Mouse (Mus musculus) embryonic facial prominence, embryonic 13.5 days (tissue): ENCODE measurements at regions not wholly inside any gene's neighbourhood (a gene's known extent, or its start where the extent isn't known, plus 50 kb on each side); places are given as distances from the start of the nearest gene placed in this dataset.
A peak's percentile ranks its signal among the peaks of the same experiment; 100 is the strongest.

Source experiments
- ATAC-seq: fragments of 200-750 bp; cut with Nextera tagmentation; 2 replicates; pipeline ENCODE4 v1.8.0; 2017; ENCODE audit warnings: low read depth; ENCODE audit not compliant: insufficient number of reproducible peaks, insufficient read depth, low FRiP score, low TSS enrichment
- H3K27ac ChIP-seq: fragments of 300-500 bp; sonication (generic); 2 replicates; pipeline ENCODE4 v1.5.1; 2015; ENCODE audit warnings: moderate library complexity, mild to moderate bottlenecking, inconsistent platforms
- H3K27me3 ChIP-seq: fragments of 300-500 bp; sonication (generic); 2 replicates; pipeline ENCODE4 v1.6.1; 2015; ENCODE audit warnings: mild to moderate bottlenecking, inconsistent platforms
- H3K36me3 ChIP-seq: fragments of 300-500 bp; sonication (generic); 2 replicates; pipeline ENCODE4 v1.6.1; 2015; ENCODE audit warnings: mild to moderate bottlenecking, inconsistent platforms
- H3K4me1 ChIP-seq: fragments of 300-500 bp; sonication (generic); 2 replicates; pipeline ENCODE4 v1.6.1; 2015; ENCODE audit warnings: inconsistent platforms
- H3K4me2 ChIP-seq: fragments of 300-500 bp; sonication (generic); 2 replicates; pipeline ENCODE4 v1.6.1; 2015; ENCODE audit warnings: moderate library complexity, mild to moderate bottlenecking, inconsistent platforms
- H3K4me3 ChIP-seq: fragments of 300-500 bp; sonication (generic); 2 replicates; pipeline ENCODE4 v1.5.1; 2015; ENCODE audit warnings: mild to moderate bottlenecking, inconsistent platforms
- H3K9ac ChIP-seq: fragments of 300-500 bp; sonication (generic); 2 replicates; pipeline ENCODE4 v1.6.1; 2015; ENCODE audit warnings: mild to moderate bottlenecking, inconsistent platforms
- H3K9me3 ChIP-seq: fragments of 300-500 bp; sonication (generic); 2 replicates; pipeline ENCODE4 v1.6.1; 2016; ENCODE audit warnings: inconsistent platforms
- WGBS: fragments of 180-500 bp; shearing (Covaris S2); methylation state at CpG from one replicate; pipeline ENCODE4 v1.1.7; 2015; ENCODE audit warnings: mixed read lengths; 5-methylcytosine and 5-hydroxymethylcytosine counted together

- H3K36me3 ChIP-seq = no peaks in the 10 kb centered on the region
- no peaks in the 10 kb centered on the region for H3K9me3 ChIP-seq
- H3K4me1 ChIP-seq = no peaks in the 10 kb centered on the region
- 91% methylated on average over 11 of the region's 11 CpGs for WGBS
- no peak overlapping the region for H3K4me3 ChIP-seq
- H3K4me2 ChIP-seq = no peak overlapping the region
- no peak overlapping the region for H3K27ac ChIP-seq
- H3K9ac ChIP-seq = no peak overlapping the region
- ATAC-seq = no peak
- no peaks in the 10 kb centered on the region for H3K27me3 ChIP-seq
These were observed 71.5 kb upstream of the Rpl39l start for GRCm38 (mm10) chr16:10098511-10098910.

- Histone ChIP-seq H3K9ac (no peak overlapping the region), H3K4me2 (peak overlapping the region; percentile 7; the same call in 1 of the 2 replicates), H3K4me1 (no peaks in the 10 kb centered on the region; the same call in 1 of the 2 replicates), H3K27me3 (no peaks in the 10 kb centered on the region), H3K36me3 (no peaks in the 10 kb centered on the region), H3K4me3 (no peak overlapping the region), H3K9me3 (no peaks in the 10 kb centered on the region), H3K27ac (no peak overlapping the region)
- 54% methylated on average over 18 of the region's 18 CpGs for WGBS
- no peak for ATAC-seq
These were observed 81.3 kb upstream of the Rpl39l start for GRCm38 (mm10) chr16:10088461-10089353.

GRCm38 (mm10) chr16:10086341-10086740, 83.7 kb upstream of the Rpl39l start:
- no peak for ATAC-seq

GRCm38 (mm10) chr16:10085429-10085828, 84.6 kb upstream of the Rpl39l start:
- Histone ChIP-seq H3K4me1 (no peaks in the 10 kb centered on the region; the same call in 1 of the 2 replicates), H3K4me3 (no peak overlapping the region), H3K27ac (no peak overlapping the region), H3K9ac (no peak overlapping the region), H3K4me2 (no peak overlapping the region), H3K27me3 (no peaks in the 10 kb centered on the region), H3K9me3 (no peaks in the 10 kb centered on the region), H3K36me3 (no peaks in the 10 kb centered on the region)
- no peak for ATAC-seq
- 88% methylated on average over 5 of the region's 5 CpGs for WGBS

More at GRCm38 (mm10) chr16:10086341-10086740, 83.7 kb upstream of the Rpl39l start:
- Histone ChIP-seq H3K9me3 (no peaks in the 10 kb centered on the region), H3K4me3 (no peak overlapping the region), H3K27me3 (no peaks in the 10 kb centered on the region), H3K4me2 (no peak overlapping the region), H3K36me3 (no peaks in the 10 kb centered on the region), H3K4me1 (no peaks in the 10 kb centered on the region; the same call in 1 of the 2 replicates), H3K27ac (no peak overlapping the region), H3K9ac (no peak overlapping the region)
- WGBS = 29% methylated on average over 1 of the region's 1 CpGs

- Histone ChIP-seq H3K27ac (no peak overlapping the region), H3K36me3 (no peaks in the 10 kb centered on the region), H3K4me1 (no peaks in the 10 kb centered on the region), H3K4me2 (no peak overlapping the region), H3K27me3 (no peaks in the 10 kb centered on the region), H3K9me3 (no peaks in the 10 kb centered on the region), H3K4me3 (no peak overlapping the region), H3K9ac (no peak overlapping the region)
- 37% methylated on average over 2 of the region's 2 CpGs for WGBS
- ATAC-seq = no peak
These were observed 86.4 kb upstream of the Grin2a start for GRCm38 (mm10) chr16:10081751-10082150.

- H3K27ac ChIP-seq = no peak overlapping the region
- no peak overlapping the region for H3K9ac ChIP-seq
- no peaks in the 10 kb centered on the region for H3K27me3 ChIP-seq
- ATAC-seq = no peak
- 83% methylated on average over 7 of the region's 7 CpGs for WGBS
- no peaks in the 10 kb centered on the region for H3K36me3 ChIP-seq
- no peaks in the 10 kb centered on the region for H3K9me3 ChIP-seq
- H3K4me2 ChIP-seq = no peak overlapping the region
- no peak overlapping the region for H3K4me3 ChIP-seq
- no peaks in the 10 kb centered on the region for H3K4me1 ChIP-seq
These were observed 84.8 kb upstream of the Grin2a start for GRCm38 (mm10) chr16:10080121-10080679.

GRCm38 (mm10) chr16:10073158-10073557, 77.8 kb upstream of the Grin2a start:
- Histone ChIP-seq H3K27me3 (no peaks in the 10 kb centered on the region), H3K4me2 (no peak overlapping the region), H3K27ac (no peak overlapping the region), H3K4me1 (no peaks in the 10 kb centered on the region), H3K9me3 (no peaks in the 10 kb centered on the region), H3K9ac (no peak overlapping the region), H3K36me3 (no peaks in the 10 kb centered on the region), H3K4me3 (no peak overlapping the region)
- WGBS = 24% methylated on average over 6 of the region's 6 CpGs
- ATAC-seq = no peak

GRCm38 (mm10) chr16:10063491-10063890, 68.1 kb upstream of the Grin2a start:
- no peaks in the 10 kb centered on the region for H3K4me1 ChIP-seq
- ATAC-seq = no peak
- 55% methylated on average over 8 of the region's 8 CpGs for WGBS
- no peak overlapping the region for H3K4me3 ChIP-seq
- no peak overlapping the region for H3K27ac ChIP-seq
- H3K27me3 ChIP-seq = no peaks in the 10 kb centered on the region
- H3K9ac ChIP-seq = no peak overlapping the region
- H3K9me3 ChIP-seq = no peaks in the 10 kb centered on the region
- H3K4me2 ChIP-seq = no peak overlapping the region
- no peaks in the 10 kb centered on the region for H3K36me3 ChIP-seq

- H3K27me3 ChIP-seq = no peaks in the 10 kb centered on the region
- no peak for ATAC-seq
- 58% methylated on average over 4 of the region's 4 CpGs for WGBS
- H3K4me2 ChIP-seq = no peak overlapping the region
- no peaks in the 10 kb centered on the region for H3K36me3 ChIP-seq
- no peak overlapping the region for H3K9ac ChIP-seq
- no peak overlapping the region for H3K27ac ChIP-seq
- H3K4me3 ChIP-seq = no peak overlapping the region
- no peaks in the 10 kb centered on the region for H3K9me3 ChIP-seq
- H3K4me1 ChIP-seq = no peaks in the 10 kb centered on the region
These were observed 62.7 kb upstream of the Grin2a start for GRCm38 (mm10) chr16:10058094-10058493.
